Mouse (Mus musculus) midbrain, postnatal 0 days (tissue): ENCODE data around the gene Agap3. TPM values are rescaled to one million over a fixed set of nuclear protein-coding genes. Genes with fewer than 3 reads are reported as not detected.
A peak's percentile ranks its signal among the peaks of the same experiment; 100 is the strongest.

ENCODE experiments used
- ATAC-seq: fragments of 200-750 bp; cut with Nextera tagmentation; 2 replicates; pipeline ENCODE4 v1.8.0; 2017; ENCODE audit warnings: moderate number of reproducible peaks, mild to moderate bottlenecking, moderate TSS enrichment, moderate library complexity; ENCODE audit not compliant: low FRiP score
- DNase-seq: peaks from one replicate; pipeline ENCODE4 v3.0.0-alpha.2; 2015; ENCODE audit warnings: low spot score
- H3K27ac ChIP-seq: fragments of 300-500 bp; sonication (generic); 2 replicates; pipeline ENCODE4 v1.5.1; 2014; ENCODE audit warnings: low read depth, mild to moderate bottlenecking, low read length, mixed read lengths
- H3K27me3 ChIP-seq: fragments of 300-500 bp; sonication (generic); 2 replicates; pipeline ENCODE4 v1.6.1; 2014; ENCODE audit warnings: low read length, control low read depth, mixed read lengths; ENCODE audit not compliant: insufficient read depth
- H3K36me3 ChIP-seq: fragments of 300-500 bp; sonication (generic); 2 replicates; pipeline ENCODE4 v1.6.1; 2014; ENCODE audit warnings: low read length, control low read depth, mixed read lengths; ENCODE audit not compliant: insufficient read depth
- H3K4me1 ChIP-seq: fragments of 300-500 bp; sonication (generic); 2 replicates; pipeline ENCODE4 v1.6.1; 2014; ENCODE audit warnings: mild to moderate bottlenecking, control low read depth, antibody characterized with exemption, low read length, mixed read lengths; ENCODE audit not compliant: insufficient read depth
- H3K4me2 ChIP-seq: fragments of 300-500 bp; sonication (generic); 2 replicates; pipeline ENCODE4 v1.6.1; 2014; ENCODE audit warnings: low read depth, mild to moderate bottlenecking, low read length, mixed read lengths; ENCODE audit not compliant: poor library complexity, severe bottlenecking
- H3K4me3 ChIP-seq: fragments of 300-500 bp; sonication (generic); 2 replicates; pipeline ENCODE4 v1.5.1; 2014; ENCODE audit warnings: low read depth, mild to moderate bottlenecking, low read length, moderate library complexity
- H3K9ac ChIP-seq: fragments of 300-500 bp; sonication (generic); replicated peaks from 2 replicates; pipeline ENCODE4 v1.6.1; 2014; ENCODE audit warnings: mild to moderate bottlenecking, low read length, moderate library complexity, mixed read lengths; ENCODE audit not compliant: poor library complexity, severe bottlenecking
- H3K9me3 ChIP-seq: fragments of 300-500 bp; sonication (generic); 2 replicates; pipeline ENCODE4 v1.6.1; 2016; ENCODE audit warnings: low read length, control low read depth
- CTCF ChIP-seq: IDR thresholded peaks from 2 replicates; pipeline ENCODE4 v1.5.1; 2016; ENCODE audit warnings: antibody characterized with exemption, mild to moderate bottlenecking
- WGBS: fragments of 180-500 bp; shearing (Covaris S2); extraction: QIAGEN DNeasy Blood & Tissue Kit; methylation state at CpG from one replicate; pipeline ENCODE4 v1.1.7; 2014; 5-methylcytosine and 5-hydroxymethylcytosine counted together
- polyA plus RNA-seq: library from polyadenylated mRNA; unstranded; fragments of >200 nt; fragmentation: Nextera tagmentation; extraction: Ambion mirVana; gene quantifications from 2 replicates; pipeline ENCODE4 v1.2.1, GENCODE M21; 2015
- total RNA-seq: library from RNA; depleted of rRNA; stranded (reverse); fragments of >200 nt; gene quantifications from 2 replicates; pipeline ENCODE4 v1.2.3, GENCODE M21; 2014

Gene Agap3
- total and polyA plus RNA-seq, 2 experiments from 2014 or later: 120 to 282 TPM

GRCm38 (mm10) chr5:24524522-24524921, 72.5 kb downstream of the Agap3 start:
- no peak for TF ChIP-seq CTCF
- WGBS: 16% methylated on average over 4 of the region's 4 CpGs
- Histone ChIP-seq H3K9ac (no peak overlapping the region), H3K9me3 (no peaks in the 10 kb centered on the region), H3K4me1 (no peaks in the 10 kb centered on the region), H3K27ac (no peak overlapping the region), H3K36me3 (no peaks in the 10 kb centered on the region), H3K27me3 (peaks cover 72% of the 10 kb centered on the region), H3K4me2 (no peak overlapping the region), H3K4me3 (no peak overlapping the region)
- no peak for DNase-seq
- no peak for ATAC-seq

GRCm38 (mm10) chr5:24525360-24526189, 73.6 kb downstream of the Agap3 start:
- no peak overlapping the region for H3K27ac ChIP-seq
- DNase-seq: no peak
- WGBS: 5% methylated on average over 34 of the region's 34 CpGs
- peak overlapping the region; percentile 48 for H3K4me3 ChIP-seq
- no peak overlapping the region for H3K9ac ChIP-seq
- peaks cover 72% of the 10 kb centered on the region for H3K27me3 ChIP-seq
- H3K4me1 ChIP-seq: no peaks in the 10 kb centered on the region
- H3K36me3 ChIP-seq: no peaks in the 10 kb centered on the region
- ATAC-seq: no peak
- peak overlapping the region; percentile 96 for H3K4me2 ChIP-seq
- no peaks in the 10 kb centered on the region for H3K9me3 ChIP-seq
- no peak for TF ChIP-seq CTCF

GRCm38 (mm10) chr5:24526190-24526888, 74.4 kb downstream of the Agap3 start:
- peak; percentile 38; the same call in 1 of the 2 replicates for ATAC-seq

GRCm38 (mm10) chr5:24526889-24527230, 74.9 kb downstream of the Agap3 start, which contains the start of gene Gbx1:
Gene Gbx1 (minus strand): TSS chr5:24527202.
- peak within 1 kb of the TSS; percentile 48; the same call in 1 of the 2 replicates for H3K9ac ChIP-seq
- peaks cover 72% of the 10 kb centered on the region for H3K27me3 ChIP-seq
- under 1% methylated on average over 19 of the region's 49 CpGs for WGBS
- H3K4me2 ChIP-seq: peak within 1 kb of the TSS; percentile 96
- H3K27ac ChIP-seq: no peak within 1 kb of the TSS
- DNase-seq (no peak), ATAC-seq (no peak)
- no peaks in the 10 kb centered on the region for H3K4me1 ChIP-seq
- no peaks in the 10 kb centered on the region for H3K36me3 ChIP-seq
- peak within 1 kb of the TSS; percentile 48 for H3K4me3 ChIP-seq
- H3K9me3 ChIP-seq: no peaks in the 10 kb centered on the region
- no peak for TF ChIP-seq CTCF

More at GRCm38 (mm10) chr5:24526190-24526888, 74.4 kb downstream of the Agap3 start:
- Histone ChIP-seq H3K36me3 (no peaks in the 10 kb centered on the region), H3K27me3 (peaks cover 73% of the 10 kb centered on the region), H3K9ac (peak overlapping the region; percentile 48; the same call in 1 of the 2 replicates), H3K27ac (no peak overlapping the region), H3K9me3 (no peaks in the 10 kb centered on the region), H3K4me3 (peak overlapping the region; percentile 48), H3K4me1 (no peaks in the 10 kb centered on the region), H3K4me2 (peak overlapping the region; percentile 96)
- 1% methylated on average over 62 of the region's 109 CpGs for WGBS
- DNase-seq: no peak
- no peak for TF ChIP-seq CTCF

- H3K4me3 ChIP-seq: no peak overlapping the region
- no peaks in the 10 kb centered on the region for H3K36me3 ChIP-seq
- H3K9me3 ChIP-seq: no peaks in the 10 kb centered on the region
- DNase-seq (no peak), ATAC-seq (no peak)
- no peak for TF ChIP-seq CTCF
- H3K4me2 ChIP-seq: no peak overlapping the region
- H3K27ac ChIP-seq: no peak overlapping the region
- no peak overlapping the region for H3K9ac ChIP-seq
- WGBS: 17% methylated on average over 6 of the region's 6 CpGs
- no peaks in the 10 kb centered on the region for H3K4me1 ChIP-seq
- H3K27me3 ChIP-seq: peaks cover 63% of the 10 kb centered on the region
These were observed 75.8 kb downstream of the Agap3 start for GRCm38 (mm10) chr5:24527780-24528179.
